Mouse (Mus musculus): Measurements from ENCODE around the gene Chst11.

DNA sequence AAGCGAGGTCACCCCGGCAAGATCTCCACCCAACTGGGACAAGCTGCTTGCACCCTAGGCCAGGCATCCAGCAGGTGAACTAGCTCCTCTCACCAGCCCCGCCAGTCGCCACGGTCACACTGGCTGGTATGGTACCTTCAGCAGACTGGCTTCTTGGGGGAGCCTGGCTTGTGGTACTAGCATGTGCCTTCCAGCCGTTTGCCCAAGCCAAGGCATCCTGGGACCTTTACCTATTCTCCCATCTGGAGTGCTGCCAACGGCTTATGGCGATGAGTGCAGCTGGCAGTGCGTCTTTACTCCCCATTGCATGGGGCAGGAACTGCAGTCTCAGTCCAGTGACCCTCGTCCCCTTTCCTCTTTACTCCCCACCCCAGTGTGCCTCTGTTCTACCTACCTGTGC, 133.7 kb downstream of the Chst11 start:
- TF ChIP-seq CTCF (IDR thresholded peaks at IDR 0.05): no peak
- no peak for TF ChIP-seq POLR2A (IDR thresholded peaks at IDR 0.05; ENCODE audit: insufficient read depth, low read depth, low read length)
